Mouse (Mus musculus) G1E-ER4 (cell line): Measurements from ENCODE around the gene Eif2d. TPM values are rescaled to one million over a fixed set of nuclear protein-coding genes. Genes with fewer than 3 reads are reported as not detected.

Source experiments
- GATA1 ChIP-seq: IDR thresholded peaks from one replicate; pipeline ENCODE4 v1.8.0; 2012; ENCODE audit warnings: low read length, inconsistent platforms
- polyA plus RNA-seq: library from polyadenylated mRNA; stranded (reverse); fragments of >175 nt; gene quantifications from 2 replicates; pipeline ENCODE4 v1.2.3, GENCODE M21; 2012

Eif2d gene
- polyA plus RNA-seq, 1 experiment, result 47.1 TPM

DNA sequence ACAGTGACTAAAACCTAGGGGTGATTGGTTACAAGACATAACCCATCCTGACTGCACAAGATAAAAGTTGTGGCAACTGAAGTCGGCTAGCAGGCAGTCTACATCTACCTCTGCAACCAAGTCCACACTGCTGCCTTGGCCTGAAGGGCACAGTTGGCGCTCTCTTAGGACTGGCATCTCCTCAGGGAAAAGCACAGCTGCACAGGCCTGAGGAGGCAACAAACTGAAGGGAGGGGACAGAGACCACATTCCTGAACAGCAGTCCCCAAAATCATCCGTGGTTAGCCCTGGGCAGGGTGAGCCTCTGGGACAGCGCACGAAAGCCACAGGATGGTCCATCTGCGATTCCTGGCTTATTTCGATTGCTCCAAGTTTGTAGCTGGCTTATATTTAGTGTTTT is 42.7 kb downstream of the Eif2d start:
- no peak for TF ChIP-seq GATA1

DNA sequence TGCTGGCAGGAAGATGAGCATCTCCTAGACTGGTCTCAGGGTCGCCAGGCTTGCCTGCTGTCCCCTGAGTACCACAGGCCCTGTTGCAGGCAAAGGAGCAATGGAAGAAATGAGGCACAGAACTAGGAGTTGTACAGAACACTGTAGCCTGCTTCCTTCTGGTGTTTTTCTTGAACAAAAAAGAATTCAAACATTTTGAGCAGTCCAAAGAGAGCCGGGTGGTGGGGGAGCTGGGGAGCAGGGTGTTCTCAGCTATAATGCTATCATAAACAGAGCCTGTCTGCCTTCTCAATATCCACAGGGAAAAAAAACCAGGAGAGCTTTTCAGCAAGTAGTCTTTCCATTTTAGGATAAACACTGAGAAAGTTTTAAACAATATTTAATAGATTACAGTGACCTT is 43.1 kb downstream of the Eif2d start:
- no peak for TF ChIP-seq GATA1

DNA sequence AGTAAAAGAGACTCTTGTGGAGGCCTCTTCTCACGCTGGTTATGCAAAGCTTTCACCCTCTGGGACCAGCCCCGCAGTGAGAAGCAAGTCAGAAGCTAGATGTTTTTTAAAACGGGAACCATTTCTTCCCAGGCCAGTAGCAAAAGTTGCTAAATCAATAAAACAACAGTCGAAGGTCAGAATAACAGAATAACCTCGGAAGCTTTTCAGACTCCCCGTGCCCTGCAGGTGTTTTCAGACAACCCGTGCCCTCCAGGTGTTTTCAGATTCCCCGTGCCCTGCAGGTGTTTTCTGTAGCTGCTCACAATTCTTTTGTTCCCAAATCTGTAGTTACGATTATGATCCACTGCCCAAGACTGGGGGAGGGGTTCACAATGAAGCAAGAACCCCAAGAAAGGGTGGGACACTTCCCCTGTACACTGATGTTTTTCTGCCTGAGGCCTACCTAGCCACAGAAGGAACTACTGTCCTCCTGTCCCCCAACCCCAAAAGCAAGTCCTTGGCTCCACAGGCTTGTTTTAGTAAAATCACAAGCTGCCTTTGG is 45.5 kb downstream of the Eif2d start:
- TF ChIP-seq GATA1, result no peak

DNA sequence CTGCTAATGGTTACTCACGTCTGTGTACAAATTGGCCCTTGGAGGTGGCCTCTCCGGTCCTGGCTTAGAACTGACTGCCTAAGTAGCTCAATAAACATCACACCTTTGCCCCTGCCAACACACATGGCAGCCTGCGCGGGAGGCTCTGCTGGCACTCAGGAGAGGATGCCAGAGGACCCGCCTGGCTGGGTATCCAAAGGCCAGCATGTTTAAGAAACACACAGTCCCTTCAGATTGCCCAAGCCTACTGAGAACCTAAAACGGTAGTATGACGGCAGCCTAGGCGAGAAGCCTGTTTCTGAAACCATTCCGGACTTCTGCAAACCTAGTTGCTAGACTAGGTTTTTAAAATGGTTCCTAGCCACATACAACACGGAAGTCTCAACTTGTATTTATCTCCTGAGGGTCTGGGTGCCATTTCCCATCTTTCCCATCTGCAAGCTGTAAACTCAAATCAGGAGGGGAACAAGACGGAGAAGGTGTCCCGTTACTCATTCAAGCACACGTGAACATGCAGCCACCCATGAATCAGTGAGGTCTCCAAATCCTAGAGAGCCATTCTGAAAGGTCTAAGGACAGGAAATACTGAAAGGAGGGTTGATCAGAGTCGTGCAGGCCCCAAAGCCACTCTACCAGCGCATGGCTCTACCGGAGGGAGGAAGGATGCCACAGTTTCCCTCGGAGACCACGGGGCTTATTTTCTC is 46.3 kb downstream of the Eif2d start:
- no peak for TF ChIP-seq GATA1

DNA sequence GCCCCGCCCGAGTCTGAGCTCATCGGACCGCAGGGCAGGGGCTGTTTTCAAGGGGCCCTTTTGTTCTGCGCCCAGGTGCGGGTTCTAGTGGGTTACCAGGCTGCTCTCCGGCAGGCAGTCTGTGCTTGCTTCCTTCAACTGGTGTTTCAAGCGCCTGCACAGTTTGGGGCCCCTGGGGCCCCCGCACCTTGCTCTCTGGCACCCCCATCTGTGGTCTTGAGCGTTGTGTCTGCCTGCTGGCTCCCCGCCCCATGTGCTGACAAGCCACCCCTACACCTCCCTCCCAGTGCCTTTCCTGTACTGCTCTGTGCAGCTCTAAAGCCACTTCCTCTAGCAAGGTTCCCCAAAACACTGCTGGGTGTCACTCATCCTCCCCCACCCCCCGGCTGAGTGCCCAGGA is 47.0 kb downstream of the Eif2d start:
- TF ChIP-seq GATA1, result no peak

DNA sequence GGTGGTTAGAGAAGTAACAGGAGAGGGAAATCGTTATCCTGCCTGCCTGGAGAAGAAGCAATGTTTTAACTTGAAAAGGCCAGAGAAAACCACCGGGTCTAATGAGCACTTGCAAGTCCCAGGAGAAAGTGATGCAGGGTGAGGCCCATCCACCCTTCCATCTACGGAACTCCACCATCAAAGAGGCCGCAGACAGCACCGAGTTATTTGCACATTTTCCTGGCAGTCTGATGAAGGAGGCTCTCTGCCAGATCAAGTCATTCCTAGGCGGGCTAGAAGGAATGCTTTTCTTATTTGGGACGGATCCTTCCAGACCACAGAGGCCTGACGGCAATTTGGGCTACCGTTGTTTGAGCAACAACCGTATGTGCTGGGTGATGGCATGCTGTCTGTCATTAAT is 47.6 kb downstream of the Eif2d start:
- no peak for TF ChIP-seq GATA1

DNA sequence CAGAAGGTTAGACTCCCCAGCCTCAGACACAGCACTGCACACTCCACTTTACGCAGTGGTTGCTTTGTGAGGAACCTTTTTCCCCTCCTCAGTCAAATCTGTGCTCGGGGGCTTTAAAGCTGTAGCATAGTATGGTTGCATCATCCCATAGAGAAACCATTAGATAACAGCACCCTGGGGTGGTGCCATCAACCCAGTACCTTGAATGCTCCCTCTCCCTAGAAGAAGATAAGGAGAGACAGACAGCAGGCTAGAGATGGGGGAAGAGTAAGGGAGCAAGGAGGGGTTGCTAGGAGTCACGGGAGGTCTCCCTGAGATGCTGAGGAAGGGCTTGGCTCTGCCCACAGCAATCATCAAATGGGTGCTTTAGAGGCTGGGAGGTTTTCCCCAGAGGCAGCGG is 48.4 kb downstream of the Eif2d start:
- TF ChIP-seq GATA1, result no peak

DNA sequence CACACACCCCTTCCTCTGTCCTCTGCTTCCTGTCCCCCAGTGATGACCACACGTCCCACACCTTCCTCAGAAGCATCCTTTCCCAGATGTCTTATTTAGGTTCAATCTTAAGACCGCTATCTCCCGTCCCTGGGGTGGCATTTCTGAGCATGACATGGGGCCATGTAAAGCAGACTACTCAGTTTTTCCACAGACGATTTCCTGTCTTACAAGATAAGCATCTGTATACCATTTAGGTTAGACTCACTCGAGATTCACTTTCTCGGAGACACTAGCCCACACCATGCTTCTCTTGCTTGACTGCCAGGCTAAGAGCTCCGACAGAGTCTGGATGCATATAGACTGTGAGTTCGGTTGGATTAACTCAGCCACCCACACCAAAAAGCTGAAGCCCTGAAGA is 51.5 kb downstream of the Eif2d start:
- TF ChIP-seq GATA1, result no peak

DNA sequence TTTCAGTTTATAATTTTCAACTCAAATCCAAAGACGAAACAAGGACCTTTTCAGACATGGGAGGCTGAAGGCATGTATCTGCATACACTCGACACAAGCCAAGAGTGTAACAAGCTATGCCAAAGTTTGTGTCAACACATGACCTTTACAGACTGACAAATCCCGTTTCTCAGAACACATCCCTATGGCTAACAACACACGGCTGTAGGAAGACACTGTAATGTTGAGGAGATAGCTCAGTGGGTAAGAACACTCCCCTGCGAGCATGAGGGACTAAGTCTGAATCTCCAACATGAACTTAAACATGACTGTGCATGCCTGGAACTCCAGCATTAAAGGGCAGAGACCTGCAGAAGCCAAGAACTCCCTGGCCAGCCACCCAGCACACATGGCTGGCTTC is 53.4 kb downstream of the Eif2d start:
- TF ChIP-seq GATA1, result no peak

DNA sequence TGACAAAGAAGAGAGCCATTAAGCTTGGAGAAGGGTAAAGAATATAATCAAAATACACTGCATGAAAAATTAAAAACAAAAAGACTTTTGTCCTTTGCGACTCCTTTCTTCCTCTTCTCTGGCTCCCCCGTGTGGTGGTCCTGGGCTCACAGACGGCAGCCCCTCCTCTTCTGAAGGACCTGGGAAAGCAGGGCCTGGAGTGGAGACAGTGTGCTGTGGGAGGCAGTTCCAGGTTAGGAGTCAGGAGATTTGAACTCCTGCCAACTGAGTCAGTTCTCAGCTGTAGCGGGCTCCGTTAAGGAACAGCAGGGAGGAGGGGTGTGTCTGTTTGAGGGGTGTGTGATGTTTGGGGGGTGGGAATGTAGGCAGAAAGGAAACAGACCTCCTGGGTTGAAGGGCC is 54.5 kb downstream of the Eif2d start:
- TF ChIP-seq GATA1, result no peak

DNA sequence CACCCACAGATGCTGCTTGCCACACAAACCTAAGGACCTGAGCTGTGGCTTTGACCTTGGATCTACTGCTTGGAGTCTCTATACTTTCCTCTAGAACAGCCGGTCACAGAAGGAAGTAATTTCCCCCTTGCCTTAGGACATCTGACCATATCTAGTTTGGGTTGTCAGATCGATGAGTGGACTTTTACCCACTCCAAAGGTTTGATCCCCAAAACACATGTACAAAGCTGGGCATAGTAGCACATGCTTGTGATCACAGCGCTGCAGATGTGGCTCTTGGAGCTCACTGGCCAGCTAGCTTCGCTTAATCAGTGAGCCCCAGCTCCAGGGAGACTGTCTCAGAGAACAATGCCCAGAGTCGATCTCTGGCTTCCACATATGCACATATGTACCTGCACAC is 55.1 kb downstream of the Eif2d start:
- TF ChIP-seq GATA1, result no peak

DNA sequence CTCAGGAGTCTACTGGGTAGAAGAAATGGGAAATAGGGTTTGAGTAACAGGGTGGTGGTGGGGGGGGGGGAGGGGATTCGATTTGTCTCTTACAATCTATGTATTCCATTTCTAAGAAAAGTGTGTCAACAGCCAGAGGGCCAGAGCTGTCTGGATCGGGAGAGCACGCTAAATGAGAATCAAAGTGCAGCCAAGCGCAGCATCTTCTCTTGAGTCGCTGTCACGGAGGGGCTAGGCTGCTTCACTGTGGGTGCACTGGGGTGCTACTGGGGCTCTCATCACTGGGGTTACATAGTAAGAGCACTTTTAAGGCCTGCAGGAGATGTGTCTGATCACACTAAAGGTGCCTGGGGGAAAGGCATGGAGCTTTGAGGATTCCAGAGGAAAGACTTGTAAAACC is 55.8 kb downstream of the Eif2d start:
- no peak for TF ChIP-seq GATA1

DNA sequence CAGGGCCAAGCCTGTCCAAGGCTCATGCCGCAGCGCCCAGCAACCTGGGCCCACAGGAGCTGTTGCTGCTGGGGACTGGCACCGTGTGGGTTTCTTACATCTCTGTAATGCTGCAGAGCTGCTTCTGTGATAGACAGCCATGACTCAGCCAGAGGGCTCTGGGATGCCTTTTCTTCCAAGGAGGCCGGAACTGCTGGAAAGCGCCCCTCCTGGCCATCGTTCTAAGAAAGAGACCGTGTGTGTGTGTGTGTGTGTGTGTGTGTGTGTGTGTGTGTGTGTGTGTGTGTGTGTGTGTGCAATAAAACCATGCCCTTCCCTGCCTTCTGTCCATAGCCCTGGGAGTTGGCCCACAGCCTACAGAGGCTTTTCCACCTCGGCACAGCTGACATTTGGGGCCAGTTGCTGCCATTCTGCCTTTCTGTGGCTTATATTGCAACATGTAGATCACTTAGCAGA is 57.0 kb downstream of the Eif2d start:
- TF ChIP-seq GATA1, result no peak

DNA sequence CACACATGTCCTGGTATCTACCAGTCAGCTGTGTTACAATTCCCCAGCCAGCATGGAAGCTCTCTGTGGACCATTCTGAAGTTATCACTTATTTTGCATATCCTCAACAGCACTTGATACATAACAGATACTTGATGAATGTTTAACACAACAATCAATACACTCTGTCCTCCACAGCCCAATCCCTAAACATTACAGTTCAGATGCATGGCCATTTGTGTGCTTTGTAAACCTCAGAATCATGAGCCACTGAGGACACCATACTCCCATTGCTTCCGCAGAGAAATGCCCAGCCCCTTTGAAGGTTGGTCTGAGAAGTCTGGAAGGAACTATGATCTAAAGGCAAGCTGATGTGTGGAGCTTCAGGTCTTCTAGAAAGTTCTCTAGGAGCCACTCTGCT is 58.7 kb downstream of the Eif2d start:
- no peak for TF ChIP-seq GATA1

DNA sequence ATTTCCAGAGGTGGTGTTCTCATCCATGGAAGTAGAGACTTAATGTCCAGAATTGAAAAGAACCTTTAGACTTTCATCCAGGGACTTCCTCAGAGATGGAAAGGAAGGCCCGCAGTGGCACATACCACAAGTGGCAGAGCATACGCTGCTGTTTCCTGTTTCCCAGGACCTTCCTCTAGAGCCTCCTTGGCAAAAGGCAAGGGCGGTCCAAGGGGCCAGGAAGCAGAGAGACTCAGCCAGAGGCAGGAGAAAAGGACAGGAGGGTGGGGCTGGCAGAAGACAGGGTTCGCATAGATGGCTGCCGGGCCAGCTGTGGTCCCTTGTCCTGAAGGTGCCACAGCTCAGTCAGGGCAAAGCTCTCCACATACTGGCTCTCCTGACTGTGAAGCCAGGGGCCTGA is 60.0 kb downstream of the Eif2d start:
- no peak for TF ChIP-seq GATA1

DNA sequence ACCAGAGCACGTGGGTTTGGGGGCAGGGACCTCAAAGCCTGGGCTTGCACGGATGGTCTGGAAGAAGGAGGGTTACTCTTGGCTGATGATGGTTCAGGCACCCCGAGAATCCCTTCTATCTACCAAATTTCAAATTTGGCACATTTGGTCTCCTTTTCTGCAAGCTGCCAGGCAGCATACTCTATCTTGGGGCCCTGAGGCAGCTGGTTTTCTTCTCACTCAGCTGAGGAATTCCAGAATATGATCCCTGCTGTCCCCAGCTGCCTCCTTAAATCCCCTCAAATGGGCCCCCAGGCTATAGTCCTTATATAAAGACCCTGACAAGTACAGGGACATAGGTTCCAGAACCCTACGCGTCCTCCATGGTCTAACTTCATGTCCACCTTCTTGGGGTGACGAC is 60.4 kb downstream of the Eif2d start:
- no peak for TF ChIP-seq GATA1

DNA sequence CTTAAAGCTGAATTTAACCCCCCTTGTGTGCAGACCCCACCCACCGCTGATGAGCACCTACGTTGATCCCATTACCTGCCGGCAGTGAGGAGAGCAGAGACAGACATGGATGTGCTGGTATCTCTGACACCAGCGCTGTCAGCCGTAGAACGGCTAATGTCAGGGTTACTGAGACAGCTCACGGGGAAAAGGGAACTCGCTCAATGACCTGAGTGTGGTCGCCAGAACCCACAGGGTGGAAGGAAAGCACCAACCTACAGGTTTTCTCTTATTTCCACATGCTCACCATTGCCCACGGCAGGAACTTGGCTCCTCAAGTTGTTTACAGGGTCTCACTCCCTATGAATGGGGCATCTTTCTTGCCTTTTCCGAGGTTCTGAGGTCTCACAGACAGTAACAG is 66.0 kb downstream of the Eif2d start:
- TF ChIP-seq GATA1, result no peak
